Mouse (Mus musculus) liver, embryonic 16.5 days (tissue): ENCODE measurements around the gene Slc3a2. TPM values are rescaled to one million over a fixed set of nuclear protein-coding genes. Genes with fewer than 3 reads are reported as not detected.

Experiments
- ATAC-seq: fragments of 200-750 bp; cut with Nextera tagmentation; 2 replicates; pipeline ENCODE4 v1.8.0; 2017; ENCODE audit warnings: low read depth, mild to moderate bottlenecking, moderate number of reproducible peaks, moderate library complexity
- H3K27ac ChIP-seq: fragments of 300-500 bp; sonication (generic); 2 replicates; pipeline ENCODE4 v1.5.1; 2014; ENCODE audit warnings: mild to moderate bottlenecking, low read length
- H3K27me3 ChIP-seq: fragments of 300-500 bp; sonication (generic); 2 replicates; pipeline ENCODE4 v1.6.1; 2014; ENCODE audit warnings: low read depth, low read length, mixed read lengths; ENCODE audit not compliant: control insufficient read depth, insufficient read depth
- H3K36me3 ChIP-seq: fragments of 300-500 bp; sonication (generic); 2 replicates; pipeline ENCODE4 v1.6.1; 2014; ENCODE audit warnings: mild to moderate bottlenecking; ENCODE audit not compliant: control insufficient read depth, insufficient read depth
- H3K4me1 ChIP-seq: fragments of 300-500 bp; sonication (generic); 2 replicates; pipeline ENCODE4 v1.6.1; 2014; ENCODE audit warnings: low read depth, low read length, mixed read lengths; ENCODE audit not compliant: control insufficient read depth
- H3K4me2 ChIP-seq: fragments of 300-500 bp; sonication (generic); 2 replicates; pipeline ENCODE4 v1.6.1; 2014; ENCODE audit warnings: low read depth, low read length, mixed read lengths
- H3K4me3 ChIP-seq: fragments of 300-500 bp; sonication (generic); 2 replicates; pipeline ENCODE4 v1.5.1; 2014; ENCODE audit warnings: low read depth, mild to moderate bottlenecking, low read length
- H3K9ac ChIP-seq: fragments of 300-500 bp; sonication (generic); 2 replicates; pipeline ENCODE4 v1.6.1; 2014; ENCODE audit warnings: low read depth, low read length
- H3K9me3 ChIP-seq: fragments of 300-500 bp; sonication (generic); replicated peaks from 2 replicates; pipeline ENCODE4 v1.6.1; 2016; ENCODE audit warnings: low read length; ENCODE audit not compliant: control insufficient read depth
- WGBS: fragments of 180-500 bp; shearing (Covaris S2); extraction: QIAGEN DNeasy Blood & Tissue Kit; methylation state at CpG from one replicate; pipeline ENCODE4 v1.1.7; 2014; ENCODE audit not compliant: insufficient replicate concordance; 5-methylcytosine and 5-hydroxymethylcytosine counted together
- polyA plus RNA-seq: library from polyadenylated mRNA; unstranded; fragments of >200 nt; fragmentation: Nextera tagmentation; extraction: Ambion mirVana; gene quantifications from 2 replicates; pipeline ENCODE4 v1.2.1, GENCODE M21; 2015

Gene Slc3a2
- 133 and 137 TPM in 2 replicates for polyA plus RNA-seq

DNA sequence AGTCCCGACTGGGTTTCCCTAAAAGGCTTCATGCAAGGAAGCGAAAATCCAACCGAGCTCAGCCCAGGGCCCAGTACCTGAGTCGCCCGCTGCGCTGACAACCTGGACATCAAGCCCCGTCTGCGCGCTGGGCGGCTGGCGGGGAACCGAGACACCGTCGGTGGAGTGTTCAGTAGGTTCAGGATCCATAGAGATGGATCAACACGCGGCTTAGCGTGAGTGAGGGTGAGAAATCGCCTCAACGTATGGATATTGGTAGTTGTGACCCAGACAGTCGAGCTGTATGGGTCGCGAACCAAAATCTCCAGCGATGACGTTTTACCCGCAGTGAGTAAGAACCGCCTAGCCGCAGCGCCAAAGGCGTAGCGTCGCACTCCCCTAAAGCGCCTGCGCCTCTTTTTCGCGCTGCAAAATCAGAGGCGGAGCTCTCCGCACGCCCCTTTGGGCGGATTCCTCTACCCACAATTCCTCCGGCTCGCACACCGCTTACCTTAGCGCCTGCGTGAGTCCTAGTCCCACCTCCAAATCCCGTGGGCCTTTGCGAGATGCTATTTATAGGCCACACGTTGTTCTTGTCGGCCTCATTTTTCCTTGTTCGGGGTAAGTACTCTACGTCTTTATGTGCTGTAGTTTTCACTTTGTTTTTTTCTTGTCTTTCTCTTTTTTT lies at the start of gene Slc3a2:
Slc3a2 (minus strand) TSS at position 463 of the 667 bp plus-strand sequence.
- Histone ChIP-seq H3K9me3 (no peaks in the 10 kb centered on the region), H3K4me1 (peaks cover 35% of the 10 kb centered on the region), H3K27me3 (no peaks in the 10 kb centered on the region), H3K27ac (peak within 1 kb of the TSS; percentile 100), H3K36me3 (peaks cover 30% of the 10 kb centered on the region), H3K4me3 (peak within 1 kb of the TSS; percentile 70), H3K9ac (peak within 1 kb of the TSS; percentile 95), H3K4me2 (peak within 1 kb of the TSS; percentile 86)
- WGBS: under 1% methylated on average over 50 of the region's 50 CpGs
- ATAC-seq: peak; percentile 95

DNA sequence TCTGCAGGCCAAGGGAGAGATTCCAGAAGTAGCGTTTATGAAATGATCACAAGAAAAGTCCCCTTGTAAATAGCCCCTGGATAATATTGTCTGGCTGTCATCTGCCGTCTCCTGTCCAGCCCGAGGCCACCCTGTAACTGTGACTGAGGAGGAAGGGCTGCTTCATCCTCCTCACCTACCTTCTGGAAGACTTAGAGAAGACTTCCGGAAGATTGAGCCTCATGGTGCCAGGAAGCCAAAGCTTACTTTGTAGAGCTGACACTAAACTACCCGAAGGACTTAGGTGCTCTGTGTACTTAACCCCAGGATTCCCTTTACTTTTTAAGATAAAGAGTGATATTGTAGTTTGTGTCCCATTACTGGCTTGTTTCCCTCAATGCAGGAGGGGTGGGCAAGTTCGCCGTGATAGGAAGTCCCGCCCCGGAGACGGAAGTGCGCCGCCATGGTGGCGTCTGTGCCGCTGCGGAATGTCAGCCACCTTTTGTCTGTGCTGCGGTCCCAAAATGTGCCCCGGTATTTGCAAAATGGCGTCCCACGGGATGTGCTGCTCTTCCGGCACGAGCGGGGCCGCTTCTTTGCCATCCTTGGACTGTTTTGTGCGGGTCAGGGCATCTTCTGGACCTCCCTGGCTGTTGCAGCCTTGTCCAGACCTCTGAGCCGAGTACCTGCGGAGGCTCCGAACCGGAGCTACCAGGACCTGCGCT lies 47.5 kb upstream of the Slc3a2 start, which contains the start of gene Tmem223:
Tmem223 (plus strand) TSS at position 430 of the 704 bp plus-strand sequence.
- 14% methylated on average over 29 of the region's 29 CpGs for WGBS
- H3K9me3 ChIP-seq: no peaks in the 10 kb centered on the region
- peaks cover 32% of the 10 kb centered on the region for H3K4me1 ChIP-seq
- ATAC-seq: no peak
- H3K9ac ChIP-seq: peak within 1 kb of the TSS; percentile 90
- peak within 1 kb of the TSS; percentile 76 for H3K4me2 ChIP-seq
- H3K4me3 ChIP-seq: peak within 1 kb of the TSS; percentile 84
- peaks cover 43% of the 10 kb centered on the region for H3K36me3 ChIP-seq
- H3K27me3 ChIP-seq: no peaks in the 10 kb centered on the region
- peak within 1 kb of the TSS; percentile 87 for H3K27ac ChIP-seq

DNA sequence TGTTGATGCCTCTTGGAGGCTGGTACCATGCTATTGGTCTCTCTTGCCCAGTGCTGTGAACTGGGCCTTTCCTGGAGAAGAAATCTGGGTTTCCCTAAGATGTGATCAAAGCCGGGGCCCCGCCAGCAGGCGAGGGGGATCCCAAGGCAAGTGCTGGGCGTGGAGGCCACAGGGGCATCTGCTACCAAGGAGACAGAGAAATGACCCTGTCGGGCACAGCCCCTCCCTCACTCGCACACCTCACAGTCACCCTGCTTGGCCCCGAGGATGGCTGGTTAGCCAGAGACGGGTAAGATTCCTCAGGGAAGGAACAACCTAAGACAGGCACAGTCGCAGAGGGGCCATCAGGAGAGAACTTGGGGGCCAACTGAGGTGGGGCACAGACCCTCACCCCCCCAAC lies 42.4 kb upstream of the Slc3a2 start:
- no peak overlapping the region for H3K27ac ChIP-seq
- H3K4me3 ChIP-seq: no peak overlapping the region
- no peak overlapping the region for H3K9ac ChIP-seq
- peaks cover 4% of the 10 kb centered on the region for H3K4me1 ChIP-seq
- H3K9me3 ChIP-seq: 0 out of 2 replicates have a peak, but pooled peaks cover 3% of the 10 kb centered on the region
- peaks cover 74% of the 10 kb centered on the region for H3K36me3 ChIP-seq
- WGBS: 88% methylated on average over 9 of the region's 9 CpGs
- H3K4me2 ChIP-seq: no peak overlapping the region
- ATAC-seq: no peak
- H3K27me3 ChIP-seq: no peaks in the 10 kb centered on the region

DNA sequence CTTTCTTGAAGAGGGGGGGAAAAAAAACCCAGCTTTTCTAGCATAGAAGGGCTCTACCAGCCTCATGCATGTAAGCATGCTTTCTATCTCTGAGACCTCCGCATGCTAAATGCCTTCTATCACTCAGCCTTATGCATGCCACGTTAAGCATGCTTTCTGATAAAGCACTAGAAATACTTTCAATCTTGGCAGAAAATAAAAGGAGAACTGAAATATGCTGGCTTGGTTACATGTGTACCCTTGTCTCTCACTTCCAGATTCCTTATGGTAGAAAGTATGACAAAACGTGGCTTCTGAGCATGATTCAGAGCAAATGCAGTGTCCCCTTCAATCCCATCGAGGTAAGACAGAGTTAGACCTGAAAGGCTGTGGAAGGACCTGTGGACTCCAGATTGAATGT lies 40.1 kb upstream of the Slc3a2 start:
- peaks cover 56% of the 10 kb centered on the region for H3K36me3 ChIP-seq
- 82% methylated on average over 4 of the region's 4 CpGs for WGBS
- H3K27me3 ChIP-seq: no peaks in the 10 kb centered on the region
- H3K4me3 ChIP-seq: no peak overlapping the region
- no peak overlapping the region for H3K27ac ChIP-seq
- peaks cover 8% of the 10 kb centered on the region for H3K4me1 ChIP-seq
- H3K9me3 ChIP-seq: 0 out of 2 replicates have a peak, but pooled peaks cover 3% of the 10 kb centered on the region
- no peak for ATAC-seq
- H3K4me2 ChIP-seq: no peak overlapping the region
- no peak overlapping the region for H3K9ac ChIP-seq

GRCm38 (mm10) chr19:8760757-8761156 lies 37.6 kb upstream of the Slc3a2 start:
- ATAC-seq: no peak
- H3K4me1 ChIP-seq: peaks cover 18% of the 10 kb centered on the region

GRCm38 (mm10) chr19:8758899-8759298 lies 35.7 kb upstream of the Slc3a2 start:
- H3K4me2 ChIP-seq: peak overlapping the region; percentile 71
- peak overlapping the region; percentile 52 for H3K9ac ChIP-seq
- H3K4me3 ChIP-seq: peak overlapping the region; percentile 98
- H3K27ac ChIP-seq: 0 out of 2 replicates have a peak overlapping the region, but pooled peaks have one; percentile 7
- H3K36me3 ChIP-seq: peaks cover 27% of the 10 kb centered on the region
- 29% methylated on average over 2 of the region's 2 CpGs for WGBS
- peaks cover 25% of the 10 kb centered on the region for H3K4me1 ChIP-seq
- H3K27me3 ChIP-seq: no peaks in the 10 kb centered on the region
- no peaks in the 10 kb centered on the region for H3K9me3 ChIP-seq
- ATAC-seq: no peak

More at GRCm38 (mm10) chr19:8760757-8761156, 37.6 kb upstream of the Slc3a2 start:
- Histone ChIP-seq H3K9ac (no peak overlapping the region), H3K4me2 (no peak overlapping the region), H3K4me3 (no peak overlapping the region), H3K36me3 (peaks cover 33% of the 10 kb centered on the region), H3K9me3 (0 out of 2 replicates have a peak, but pooled peaks cover 3% of the 10 kb centered on the region), H3K27me3 (no peaks in the 10 kb centered on the region), H3K27ac (no peak overlapping the region)
- 73% methylated on average over 2 of the region's 2 CpGs for WGBS

- peaks cover 25% of the 10 kb centered on the region for H3K4me1 ChIP-seq
- H3K9ac ChIP-seq: peak overlapping the region; percentile 99
- H3K4me3 ChIP-seq: peak overlapping the region; percentile 98
- no peaks in the 10 kb centered on the region for H3K27me3 ChIP-seq
- H3K9me3 ChIP-seq: no peaks in the 10 kb centered on the region
- peak overlapping the region; percentile 95 for H3K27ac ChIP-seq
- peaks cover 28% of the 10 kb centered on the region for H3K36me3 ChIP-seq
- ATAC-seq: no peak
- H3K4me2 ChIP-seq: peak overlapping the region; percentile 71
- WGBS: 3% methylated on average over 14 of the region's 14 CpGs
Measured at GRCm38 (mm10) chr19:8757471-8757998, 34.4 kb upstream of the Slc3a2 start.

DNA sequence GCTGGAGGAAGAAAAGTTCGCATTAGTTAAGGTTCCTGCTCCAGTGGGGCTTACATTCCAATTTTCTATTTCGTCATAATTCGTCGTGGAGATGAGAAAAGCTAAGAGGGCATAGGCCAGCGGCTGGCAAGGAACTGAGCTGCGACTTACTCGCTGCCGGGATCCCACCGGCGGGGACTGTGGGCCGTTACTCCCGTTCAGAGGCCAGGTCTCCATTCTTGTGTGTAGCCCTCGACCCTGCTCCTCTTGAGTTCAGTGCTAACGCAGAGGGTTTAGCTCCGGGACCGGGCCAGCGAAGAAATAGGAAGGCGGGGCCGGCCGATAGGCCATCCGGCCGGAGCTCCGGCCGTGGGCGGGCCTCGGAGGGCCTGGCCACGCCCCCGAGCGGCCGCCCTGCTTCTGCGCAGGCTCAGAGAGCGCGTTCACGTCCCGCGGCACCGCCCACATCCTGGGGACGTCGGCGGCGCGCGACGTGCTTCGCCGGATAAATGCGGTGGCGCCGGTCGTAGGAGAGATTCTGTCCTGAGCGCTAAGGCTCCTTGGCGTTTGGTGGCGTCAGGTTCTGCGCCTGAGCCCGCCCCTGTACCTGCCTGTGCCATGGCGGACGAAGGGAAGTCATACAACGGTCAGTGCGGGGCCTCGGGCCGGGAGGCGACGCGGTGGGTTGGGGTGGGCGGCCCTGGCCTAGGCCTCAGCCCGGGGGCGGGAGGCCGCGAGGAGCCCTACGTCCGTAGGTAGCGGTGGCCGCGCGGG lies 33.6 kb upstream of the Slc3a2 start, which contains the start of gene Nxf1:
Nxf1 (plus strand) TSS at position 439 of the 753 bp plus-strand sequence.
- Histone ChIP-seq H3K27ac (peak within 1 kb of the TSS; percentile 95), H3K4me1 (peaks cover 25% of the 10 kb centered on the region), H3K9ac (peak within 1 kb of the TSS; percentile 99), H3K9me3 (no peaks in the 10 kb centered on the region), H3K27me3 (no peaks in the 10 kb centered on the region), H3K4me2 (peak within 1 kb of the TSS; percentile 80), H3K4me3 (peak within 1 kb of the TSS; percentile 98), H3K36me3 (peaks cover 29% of the 10 kb centered on the region)
- peak; percentile 95 for ATAC-seq
- under 1% methylated on average over 75 of the region's 75 CpGs for WGBS
